Mouse (Mus musculus) liver, postnatal 0 days (tissue): Measurements from ENCODE around the gene Pex14.

Experiments
- CTCF ChIP-seq: sonication (generic); IDR thresholded peaks from 2 replicates; pipeline ENCODE4 v1.5.1; 2016; ENCODE audit warnings: antibody characterized with exemption, low read depth
- EP300 ChIP-seq: IDR thresholded peaks from 2 replicates; pipeline ENCODE4 v1.6.1; 2016; ENCODE audit warnings: antibody characterized with exemption, low read depth, mild to moderate bottlenecking

- TF ChIP-seq CTCF (peak; percentile 98), EP300 (no peak)
These were observed 44.8 kb upstream of the Pex14 start for GRCm38 (mm10) chr4:149144459-149144858.
